Mouse (Mus musculus): ENCODE data around the gene Txn2. TPM values are rescaled to one million over a fixed set of nuclear protein-coding genes. Genes with fewer than 3 reads are reported as not detected.
A peak's percentile ranks its signal among the peaks of the same experiment; 100 is the strongest.

Gene Txn2
- 138 and 165 TPM in 2 replicates for polyA plus RNA-seq (2012; rRNA removed)

GRCm38 (mm10) chr15:77928673-77929331 lies at the start of gene Txn2:
Gene Txn2, minus strand, starts transcription at chr15:77929006.
- Histone ChIP-seq H3K4me1 (ENCODE audit: control insufficient read depth, insufficient read depth, low read length) (peaks cover 5% of the 10 kb centered on the region; the same call in 1 of the 2 replicates), H3K4me3 (replicated peaks; ENCODE audit: extremely low read depth, low read depth, low read length) (peak within 1 kb of the TSS; percentile 80)
- TF ChIP-seq CTCF (IDR thresholded peaks at IDR 0.05; ENCODE audit: insufficient read depth, low read length) (no peak), POLR2A (IDR thresholded peaks at IDR 0.05; ENCODE audit: borderline replicate concordance, extremely low read depth, low read depth, low read length) (peak; percentile 84)
- under 1% methylated on average over 34 of the region's 34 CpGs for WGBS
- peak; percentile 93 for DNase-seq

GRCm38 (mm10) chr15:77977663-77978062 lies 48.9 kb upstream of the Txn2 start:
- no peak for TF ChIP-seq CTCF (IDR thresholded peaks at IDR 0.05; ENCODE audit: insufficient read depth, low read length)
- TF ChIP-seq POLR2A (IDR thresholded peaks at IDR 0.05; ENCODE audit: borderline replicate concordance, extremely low read depth, low read depth, low read length) = no peak
- 50% methylated on average over 3 of the region's 3 CpGs for WGBS

DNA sequence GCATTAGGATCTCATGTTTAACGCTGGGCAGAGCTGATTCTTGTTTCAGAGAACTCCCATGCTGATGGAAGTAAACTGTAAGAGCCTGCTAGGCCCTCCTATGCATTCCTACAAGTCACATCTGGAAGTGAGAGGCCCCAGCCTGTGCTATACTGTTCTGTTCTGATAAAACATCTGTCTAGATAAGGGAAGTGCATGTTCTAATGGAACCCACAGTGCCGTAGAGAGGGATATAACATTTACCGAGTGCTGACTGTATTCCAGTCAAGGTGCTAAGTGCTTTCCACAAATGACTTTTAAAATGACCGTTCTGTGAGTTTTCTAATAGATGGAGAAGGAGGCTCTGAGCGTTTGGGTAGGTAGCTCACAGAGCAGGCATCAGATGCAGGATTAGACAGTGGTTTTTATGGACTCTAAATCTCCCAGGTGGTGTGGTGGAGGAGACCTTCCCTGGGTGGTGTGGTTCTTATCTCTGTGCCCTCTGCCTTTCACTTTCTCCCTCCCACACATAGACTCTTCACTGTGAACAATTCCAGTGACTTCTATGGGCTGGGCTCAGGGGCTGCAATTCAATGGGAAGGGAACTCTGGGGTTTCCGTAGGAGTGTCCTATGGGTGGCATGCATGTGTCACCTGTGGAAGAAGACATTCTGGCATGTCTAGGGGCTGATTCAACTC lies 45.5 kb upstream of the Txn2 start:
- Histone ChIP-seq H3K4me3 (replicated peaks; ENCODE audit: extremely low read depth, low read depth, low read length) (no peak overlapping the region), H3K4me1 (ENCODE audit: control insufficient read depth, insufficient read depth, low read length) (peaks cover 4% of the 10 kb centered on the region)
- TF ChIP-seq POLR2A (IDR thresholded peaks at IDR 0.05; ENCODE audit: borderline replicate concordance, extremely low read depth, low read depth, low read length) (no peak), CTCF (IDR thresholded peaks at IDR 0.05; ENCODE audit: insufficient read depth, low read length) (no peak)
- no peak for DNase-seq
- 61% methylated on average over 6 of the region's 6 CpGs for WGBS

More at GRCm38 (mm10) chr15:77977663-77978062, 48.9 kb upstream of the Txn2 start:
- Histone ChIP-seq H3K4me3 (replicated peaks; ENCODE audit: extremely low read depth, low read depth, low read length) (no peak overlapping the region), H3K4me1 (ENCODE audit: control insufficient read depth, insufficient read depth, low read length) (no peaks in the 10 kb centered on the region)
- DNase-seq = no peak

DNA sequence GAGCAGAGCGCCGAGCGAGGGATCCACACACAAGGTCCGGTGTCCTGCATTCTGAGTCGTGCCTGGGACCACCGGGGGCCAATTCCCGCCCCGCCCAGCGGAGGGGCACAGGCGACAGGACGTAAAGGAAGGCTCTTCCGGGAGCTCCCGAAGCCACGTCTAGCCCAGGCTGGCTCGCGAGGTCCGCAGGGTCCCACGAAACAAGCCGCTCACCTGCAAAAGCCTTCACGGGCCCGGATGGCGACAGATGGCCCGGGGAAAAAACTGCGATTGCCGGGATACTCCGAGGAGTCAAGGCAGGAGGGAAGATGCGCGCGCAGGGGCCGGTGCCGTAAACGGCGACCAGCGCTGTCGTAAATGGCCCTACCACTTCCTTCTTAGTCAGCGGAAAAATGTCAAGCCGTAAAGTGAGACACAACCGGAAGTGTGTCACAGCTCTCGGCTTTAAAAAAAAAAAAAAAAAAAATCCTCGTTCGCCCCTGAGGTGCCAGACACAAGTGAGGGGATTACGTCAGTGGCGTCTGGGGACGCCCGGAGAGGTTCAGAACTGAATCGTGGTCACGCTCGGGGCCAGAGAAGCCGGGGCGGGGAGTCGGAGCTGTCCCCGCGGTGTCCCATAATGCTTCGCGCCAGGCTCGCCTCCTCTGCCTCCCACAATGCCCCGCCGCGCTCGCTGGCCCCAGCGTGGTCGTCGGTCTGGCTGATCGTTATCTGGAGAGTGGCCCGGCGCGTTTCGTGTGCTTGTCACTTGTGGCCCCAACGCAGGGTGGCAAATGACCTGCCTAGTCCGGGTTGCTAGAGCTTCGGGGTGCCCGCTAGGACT lies 41.9 kb upstream of the Txn2 start, which contains the start of gene Eif3d:
TSS of gene Eif3d (minus strand) at position 344 of the 823 bp plus-strand sequence.
- H3K4me3 ChIP-seq (replicated peaks; ENCODE audit: extremely low read depth, low read depth, low read length) = peak within 1 kb of the TSS; percentile 96
- under 1% methylated on average over 72 of the region's 72 CpGs for WGBS
- TF ChIP-seq CTCF (IDR thresholded peaks at IDR 0.05; ENCODE audit: insufficient read depth, low read length) (no peak), POLR2A (IDR thresholded peaks at IDR 0.05; ENCODE audit: borderline replicate concordance, extremely low read depth, low read depth, low read length) (peak; percentile 83; the same call in 1 of the 2 replicates)

DNA sequence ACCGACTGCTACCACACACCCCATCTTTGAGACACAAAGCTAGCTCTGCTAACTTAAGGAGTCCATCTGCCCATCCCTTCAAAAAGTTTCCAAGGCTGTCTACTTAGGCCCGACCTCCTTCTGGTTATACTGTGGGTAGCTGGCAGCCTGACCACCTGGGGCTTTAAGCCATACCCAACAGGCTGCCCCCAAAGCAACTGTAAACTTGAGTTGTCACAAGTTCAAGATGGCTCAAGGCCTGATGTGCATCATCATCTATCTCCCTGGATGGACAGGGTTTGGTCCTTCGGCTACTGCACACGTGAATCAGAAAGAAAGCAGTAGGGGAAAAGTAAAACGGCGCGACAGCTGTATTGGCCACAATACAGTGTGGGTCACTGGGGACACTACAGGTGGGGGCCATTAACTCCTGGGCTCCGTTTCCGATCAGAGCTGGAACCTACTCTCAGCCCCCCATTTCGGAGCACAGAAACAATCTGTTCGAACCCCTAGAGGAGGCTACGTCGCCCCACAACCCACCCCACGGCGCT lies 41.2 kb upstream of the Txn2 start:
- TF ChIP-seq CTCF (IDR thresholded peaks at IDR 0.05; ENCODE audit: insufficient read depth, low read length) = no peak
- no peak for TF ChIP-seq POLR2A (IDR thresholded peaks at IDR 0.05; ENCODE audit: borderline replicate concordance, extremely low read depth, low read depth, low read length)

More for the DNA sequence above, 41.9 kb upstream of the Txn2 start, which contains the start of gene Eif3d:
- peaks cover 4% of the 10 kb centered on the region for H3K4me1 ChIP-seq (ENCODE audit: control insufficient read depth, insufficient read depth, low read length)
- DNase-seq = peak; percentile 97

DNA sequence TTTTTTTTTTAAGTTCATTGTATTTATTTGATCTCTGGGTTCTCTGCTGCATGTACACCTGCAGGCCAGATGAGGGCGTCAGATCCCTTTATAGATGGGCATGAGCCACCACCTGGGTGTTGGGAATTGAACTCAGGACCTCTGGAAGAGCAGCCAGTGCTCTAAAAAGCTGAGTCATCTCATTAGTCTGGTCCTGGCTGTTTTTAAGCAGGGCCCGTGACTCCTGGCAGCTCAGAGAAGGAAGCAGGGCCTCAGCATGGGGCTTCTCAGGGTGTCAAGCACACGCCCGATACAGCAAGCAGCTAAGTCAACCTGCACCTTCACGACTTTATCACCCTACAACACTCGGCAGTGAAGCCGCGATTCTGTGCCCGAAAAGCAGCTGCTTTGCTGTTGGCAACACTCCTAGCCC lies 36.3 kb upstream of the Txn2 start:
- WGBS = 76% methylated on average over 9 of the region's 9 CpGs

More for the DNA sequence above, 41.2 kb upstream of the Txn2 start:
- 1% methylated on average over 15 of the region's 15 CpGs for WGBS
- no peak for DNase-seq
- Histone ChIP-seq H3K4me1 (ENCODE audit: control insufficient read depth, insufficient read depth, low read length) (peaks cover 4% of the 10 kb centered on the region), H3K4me3 (replicated peaks; ENCODE audit: extremely low read depth, low read depth, low read length) (peak overlapping the region; percentile 73)

DNA sequence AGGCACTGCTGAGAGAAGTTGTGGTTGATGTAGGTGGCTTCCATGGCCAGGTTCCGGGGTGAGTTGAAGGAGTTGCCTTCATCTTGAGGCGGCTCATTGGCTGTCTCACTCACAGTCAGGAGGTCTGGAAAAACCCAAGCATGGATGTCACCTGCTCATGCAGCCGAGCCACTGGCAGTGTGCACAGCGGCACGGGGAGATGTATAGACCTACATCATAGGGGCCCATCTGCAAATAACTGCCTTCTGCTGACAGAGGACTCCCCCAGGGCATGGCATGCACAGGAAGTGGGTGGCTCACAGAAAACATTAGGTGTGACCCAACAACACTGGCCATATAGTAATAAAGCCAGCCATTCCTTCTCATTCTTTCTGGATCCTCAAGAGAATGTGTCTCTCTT lies 33.6 kb upstream of the Txn2 start:
- TF ChIP-seq CTCF (IDR thresholded peaks at IDR 0.05; ENCODE audit: insufficient read depth, low read length) = no peak
- no peak for TF ChIP-seq POLR2A (IDR thresholded peaks at IDR 0.05; ENCODE audit: borderline replicate concordance, extremely low read depth, low read depth, low read length)
- DNase-seq = no peak
- WGBS = 95% methylated on average over 5 of the region's 5 CpGs
- no peaks in the 10 kb centered on the region for H3K4me1 ChIP-seq (ENCODE audit: control insufficient read depth, insufficient read depth, low read length)
- H3K4me3 ChIP-seq (replicated peaks; ENCODE audit: extremely low read depth, low read depth, low read length) = no peak overlapping the region

More for the DNA sequence above, 36.3 kb upstream of the Txn2 start:
- TF ChIP-seq CTCF (IDR thresholded peaks at IDR 0.05; ENCODE audit: insufficient read depth, low read length) (no peak), POLR2A (IDR thresholded peaks at IDR 0.05; ENCODE audit: borderline replicate concordance, extremely low read depth, low read depth, low read length) (no peak)
- no peak overlapping the region for H3K4me3 ChIP-seq (replicated peaks; ENCODE audit: extremely low read depth, low read depth, low read length)
- no peak for DNase-seq
- H3K4me1 ChIP-seq (ENCODE audit: control insufficient read depth, insufficient read depth, low read length) = peaks cover 4% of the 10 kb centered on the region

DNA sequence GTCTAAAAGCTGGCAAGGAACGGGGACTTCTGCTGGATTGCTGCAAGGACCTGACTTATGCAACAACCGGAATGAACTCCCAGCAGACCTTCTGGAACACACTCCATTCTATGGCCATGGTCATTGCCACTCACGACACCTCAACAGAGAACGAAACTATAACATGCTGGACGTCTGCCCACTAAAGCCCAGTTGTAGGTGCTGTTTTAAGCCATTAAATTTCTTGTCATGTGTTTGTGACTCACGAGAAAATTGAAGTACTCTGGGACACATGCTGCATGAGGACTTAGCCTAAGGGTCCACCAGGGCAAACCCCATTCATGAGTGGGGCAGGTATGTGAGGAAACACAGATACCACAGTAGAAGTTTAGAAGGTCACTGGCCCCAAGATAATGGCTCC lies 31.9 kb upstream of the Txn2 start:
- Histone ChIP-seq H3K4me1 (ENCODE audit: control insufficient read depth, insufficient read depth, low read length) (no peaks in the 10 kb centered on the region; the same call in 1 of the 2 replicates), H3K4me3 (replicated peaks; ENCODE audit: extremely low read depth, low read depth, low read length) (no peak overlapping the region)
- TF ChIP-seq CTCF (IDR thresholded peaks at IDR 0.05; ENCODE audit: insufficient read depth, low read length) (no peak), POLR2A (IDR thresholded peaks at IDR 0.05; ENCODE audit: borderline replicate concordance, extremely low read depth, low read depth, low read length) (no peak)
- DNase-seq = no peak
- 91% methylated on average over 6 of the region's 6 CpGs for WGBS

GRCm38 (mm10) chr15:77958071-77958470 lies 29.3 kb upstream of the Txn2 start:
- TF ChIP-seq POLR2A (IDR thresholded peaks at IDR 0.05; ENCODE audit: borderline replicate concordance, extremely low read depth, low read depth, low read length) (no peak), CTCF (IDR thresholded peaks at IDR 0.05; ENCODE audit: insufficient read depth, low read length) (no peak)
- WGBS = 49% methylated on average over 3 of the region's 3 CpGs
- DNase-seq = no peak
- H3K4me3 ChIP-seq (replicated peaks; ENCODE audit: extremely low read depth, low read depth, low read length) = no peak overlapping the region
- no peaks in the 10 kb centered on the region; the same call in 1 of the 2 replicates for H3K4me1 ChIP-seq (ENCODE audit: control insufficient read depth, insufficient read depth, low read length)

All from lung, adult 2 months (tissue).